Mouse (Mus musculus) heart, embryonic 12.5 days (tissue): Measurements from ENCODE around the gene Ogfr. TPM values are rescaled to one million over a fixed set of nuclear protein-coding genes. Genes with fewer than 3 reads are reported as not detected.

Source experiments
- ATAC-seq: fragments of 200-750 bp; cut with Nextera tagmentation; 2 replicates; pipeline ENCODE4 v1.8.0; 2017; ENCODE audit warnings: moderate TSS enrichment, moderate library complexity; ENCODE audit not compliant: insufficient number of reproducible peaks, low FRiP score
- H3K27ac ChIP-seq: fragments of 300-500 bp; sonication (generic); 2 replicates; pipeline ENCODE4 v1.5.1; 2016; ENCODE audit warnings: mild to moderate bottlenecking, moderate library complexity; ENCODE audit not compliant: poor library complexity, severe bottlenecking
- H3K27me3 ChIP-seq: fragments of 300-500 bp; sonication (generic); replicated peaks from 2 replicates; pipeline ENCODE4 v1.6.1; 2016; ENCODE audit warnings: mild to moderate bottlenecking, moderate library complexity
- H3K36me3 ChIP-seq: fragments of 300-500 bp; sonication (generic); 2 replicates; pipeline ENCODE4 v1.6.1; 2016; ENCODE audit warnings: mild to moderate bottlenecking, moderate library complexity
- H3K4me1 ChIP-seq: fragments of 300-500 bp; sonication (generic); replicated peaks from 2 replicates; pipeline ENCODE4 v1.6.1; 2016; ENCODE audit warnings: mild to moderate bottlenecking
- H3K4me2 ChIP-seq: fragments of 300-500 bp; sonication (generic); 2 replicates; pipeline ENCODE4 v1.6.1; 2016; ENCODE audit warnings: mild to moderate bottlenecking, moderate library complexity
- H3K4me3 ChIP-seq: fragments of 300-500 bp; sonication (generic); 2 replicates; pipeline ENCODE4 v1.5.1; 2016; ENCODE audit warnings: mild to moderate bottlenecking
- H3K9ac ChIP-seq: fragments of 300-500 bp; sonication (generic); 2 replicates; pipeline ENCODE4 v1.6.1; 2016; ENCODE audit warnings: mild to moderate bottlenecking, moderate library complexity
- H3K9me3 ChIP-seq: fragments of 300-500 bp; sonication (generic); replicated peaks from 2 replicates; pipeline ENCODE4 v1.6.1; 2016; ENCODE audit warnings: mild to moderate bottlenecking, moderate library complexity
- WGBS: fragments of 180-500 bp; shearing (Covaris S2); methylation state at CpG from one replicate; pipeline ENCODE4 v1.1.7; 2016; 5-methylcytosine and 5-hydroxymethylcytosine counted together
- polyA plus RNA-seq: library from polyadenylated mRNA; unstranded; fragments of >200 nt; fragmentation: Nextera tagmentation; extraction: Ambion mirVana; gene quantifications from 2 replicates; pipeline ENCODE4 v1.2.1, GENCODE M21; 2016

The Ogfr gene
- polyA plus RNA-seq, 1 experiment from 2014 or later: 58.0 TPM

GRCm38 (mm10) chr2:180566240-180566913, 22.7 kb upstream of the Ogfr start:
- Histone ChIP-seq H3K9me3 (no peaks in the 10 kb centered on the region), H3K4me3 (no peak overlapping the region), H3K4me1 (peaks cover 17% of the 10 kb centered on the region), H3K4me2 (no peak overlapping the region), H3K27me3 (peaks cover 18% of the 10 kb centered on the region), H3K36me3 (no peaks in the 10 kb centered on the region), H3K27ac (no peak overlapping the region), H3K9ac (no peak overlapping the region)
- no peak for ATAC-seq
- WGBS: 37% methylated on average over 13 of the region's 13 CpGs

GRCm38 (mm10) chr2:180569028-180569643, 19.9 kb upstream of the Ogfr start:
- H3K4me1 ChIP-seq: peaks cover 17% of the 10 kb centered on the region
- peak; percentile 77; the same call in 1 of the 2 replicates for ATAC-seq
- H3K9ac ChIP-seq: no peak overlapping the region
- H3K36me3 ChIP-seq: no peaks in the 10 kb centered on the region
- no peak overlapping the region for H3K27ac ChIP-seq
- 26% methylated on average over 3 of the region's 3 CpGs for WGBS
- H3K4me2 ChIP-seq: no peak overlapping the region
- no peaks in the 10 kb centered on the region for H3K9me3 ChIP-seq
- H3K4me3 ChIP-seq: no peak overlapping the region
- H3K27me3 ChIP-seq: peaks cover 15% of the 10 kb centered on the region

GRCm38 (mm10) chr2:180576482-180576881, 12.6 kb upstream of the Ogfr start:
- Histone ChIP-seq H3K27ac (no peak overlapping the region), H3K27me3 (peaks cover 22% of the 10 kb centered on the region; the same call in 1 of the 2 replicates), H3K36me3 (no peaks in the 10 kb centered on the region), H3K9me3 (no peaks in the 10 kb centered on the region), H3K4me3 (no peak overlapping the region), H3K4me1 (no peaks in the 10 kb centered on the region; the same call in 1 of the 2 replicates), H3K9ac (no peak overlapping the region), H3K4me2 (no peak overlapping the region)
- ATAC-seq: no peak
- 39% methylated on average over 4 of the region's 4 CpGs for WGBS

- ATAC-seq: no peak
- no peak overlapping the region for H3K9ac ChIP-seq
- H3K4me1 ChIP-seq: peaks cover 10% of the 10 kb centered on the region
- H3K27ac ChIP-seq: no peak overlapping the region
- no peaks in the 10 kb centered on the region for H3K36me3 ChIP-seq
- H3K4me3 ChIP-seq: no peak overlapping the region
- peaks cover 16% of the 10 kb centered on the region; the same call in 1 of the 2 replicates for H3K27me3 ChIP-seq
- no peaks in the 10 kb centered on the region for H3K9me3 ChIP-seq
- H3K4me2 ChIP-seq: no peak overlapping the region
- WGBS: 6% methylated on average over 3 of the region's 3 CpGs
Measured at GRCm38 (mm10) chr2:180578686-180579085, 10.4 kb upstream of the Ogfr start.

GRCm38 (mm10) chr2:180581002-180581401, 8.0 kb upstream of the Ogfr start, which contains the start of gene Mrgbp:
Gene Mrgbp (plus strand): TSS chr2:180581304.
- H3K4me3 ChIP-seq: no peak within 1 kb of the TSS
- H3K27me3 ChIP-seq: 0 out of 2 replicates have a peak, but pooled peaks cover 7% of the 10 kb centered on the region
- no peak within 1 kb of the TSS for H3K27ac ChIP-seq
- no peak within 1 kb of the TSS for H3K9ac ChIP-seq
- ATAC-seq: no peak
- H3K4me1 ChIP-seq: peaks cover 15% of the 10 kb centered on the region
- H3K4me2 ChIP-seq: no peak within 1 kb of the TSS
- H3K9me3 ChIP-seq: no peaks in the 10 kb centered on the region
- peaks cover 15% of the 10 kb centered on the region for H3K36me3 ChIP-seq
- WGBS: 75% methylated on average over 3 of the region's 3 CpGs

- Histone ChIP-seq H3K36me3 (peaks cover 25% of the 10 kb centered on the region), H3K27ac (peak overlapping the region; percentile 64), H3K4me3 (peak overlapping the region; percentile 99), H3K9me3 (no peaks in the 10 kb centered on the region), H3K27me3 (0 out of 2 replicates have a peak, but pooled peaks cover 7% of the 10 kb centered on the region), H3K4me2 (peak overlapping the region; percentile 99), H3K9ac (peak overlapping the region; percentile 100), H3K4me1 (peaks cover 15% of the 10 kb centered on the region)
- peak; percentile 86 for ATAC-seq
- under 1% methylated on average over 57 of the region's 57 CpGs for WGBS
Measured at GRCm38 (mm10) chr2:180582481-180583153, 6.4 kb upstream of the Ogfr start.

GRCm38 (mm10) chr2:180583154-180583507, 5.9 kb upstream of the Ogfr start:
- 29% methylated on average over 7 of the region's 7 CpGs for WGBS
- Histone ChIP-seq H3K27ac (peak overlapping the region; percentile 64; the same call in 1 of the 2 replicates), H3K9me3 (no peaks in the 10 kb centered on the region), H3K36me3 (peaks cover 25% of the 10 kb centered on the region), H3K4me1 (peaks cover 15% of the 10 kb centered on the region), H3K4me2 (peak overlapping the region; percentile 99), H3K27me3 (0 out of 2 replicates have a peak, but pooled peaks cover 7% of the 10 kb centered on the region), H3K9ac (peak overlapping the region; percentile 100), H3K4me3 (peak overlapping the region; percentile 99)
- ATAC-seq: peak; percentile 34

- H3K27ac ChIP-seq: peak overlapping the region; percentile 95
- H3K4me2 ChIP-seq: peak overlapping the region; percentile 88
- peaks cover 11% of the 10 kb centered on the region for H3K4me1 ChIP-seq
- no peaks in the 10 kb centered on the region for H3K9me3 ChIP-seq
- ATAC-seq: no peak
- H3K27me3 ChIP-seq: no peaks in the 10 kb centered on the region
- H3K9ac ChIP-seq: peak overlapping the region; percentile 96
- 43% methylated on average over 6 of the region's 6 CpGs for WGBS
- peaks cover 55% of the 10 kb centered on the region for H3K36me3 ChIP-seq
- peak overlapping the region; percentile 96 for H3K4me3 ChIP-seq
Measured at GRCm38 (mm10) chr2:180588736-180589122, 316 bp upstream of the Ogfr start.

GRCm38 (mm10) chr2:180597490-180597889, 8.4 kb downstream of the Ogfr start, which contains the start of gene Col9a3:
Gene Col9a3 (plus strand): TSS chr2:180597790.
- 42% methylated on average over 4 of the region's 4 CpGs for WGBS
- no peak within 1 kb of the TSS for H3K27ac ChIP-seq
- H3K27me3 ChIP-seq: peaks cover 52% of the 10 kb centered on the region

GRCm38 (mm10) chr2:180598157-180598705, 9.2 kb downstream of the Ogfr start:
- H3K4me1 ChIP-seq: peaks cover 18% of the 10 kb centered on the region
- no peaks in the 10 kb centered on the region for H3K9me3 ChIP-seq
- WGBS: 1% methylated on average over 41 of the region's 41 CpGs
- H3K27ac ChIP-seq: no peak overlapping the region
- peak overlapping the region; percentile 41 for H3K4me3 ChIP-seq
- H3K4me2 ChIP-seq: peak overlapping the region; percentile 70
- no peak for ATAC-seq
- peaks cover 52% of the 10 kb centered on the region for H3K27me3 ChIP-seq
- peaks cover 29% of the 10 kb centered on the region for H3K36me3 ChIP-seq
- peak overlapping the region; percentile 53; the same call in 1 of the 2 replicates for H3K9ac ChIP-seq

More at GRCm38 (mm10) chr2:180597490-180597889, 8.4 kb downstream of the Ogfr start, which contains the start of gene Col9a3:
- H3K9me3 ChIP-seq: no peaks in the 10 kb centered on the region
- peaks cover 18% of the 10 kb centered on the region for H3K4me1 ChIP-seq
- H3K4me2 ChIP-seq: peak within 1 kb of the TSS; percentile 70
- peaks cover 36% of the 10 kb centered on the region for H3K36me3 ChIP-seq
- no peak for ATAC-seq
- peak within 1 kb of the TSS; percentile 41 for H3K4me3 ChIP-seq
- H3K9ac ChIP-seq: peak within 1 kb of the TSS; percentile 53; the same call in 1 of the 2 replicates
